Mouse (Mus musculus) common myeloid progenitor, adult 5-6 weeks (primary cell): ENCODE measurements around the gene Vmn1r212. TPM values are rescaled to one million over a fixed set of nuclear protein-coding genes. Genes with fewer than 3 reads are reported as not detected.
"Not testable (repeated sequence)": the region's sequence is repeated elsewhere in the genome, so short reads cannot be mapped to it uniquely, and the experiment has no call there.

Experiments used
- ATAC-seq: replicated peaks from 2 replicates; pipeline ENCODE4 v1.8.0; 2016; ENCODE audit warnings: low read depth, mild to moderate bottlenecking, moderate TSS enrichment, inconsistent platforms; ENCODE audit not compliant: poor library complexity, severe bottlenecking
- total RNA-seq: library from RNA; stranded (forward); fragments of 200-1000, 187-1606 nt; gene quantifications from 2 replicates; pipeline ENCODE4 v1.2.3, GENCODE M21; 2017

Gene Vmn1r212
- not detected in 2 replicates for total RNA-seq

DNA sequence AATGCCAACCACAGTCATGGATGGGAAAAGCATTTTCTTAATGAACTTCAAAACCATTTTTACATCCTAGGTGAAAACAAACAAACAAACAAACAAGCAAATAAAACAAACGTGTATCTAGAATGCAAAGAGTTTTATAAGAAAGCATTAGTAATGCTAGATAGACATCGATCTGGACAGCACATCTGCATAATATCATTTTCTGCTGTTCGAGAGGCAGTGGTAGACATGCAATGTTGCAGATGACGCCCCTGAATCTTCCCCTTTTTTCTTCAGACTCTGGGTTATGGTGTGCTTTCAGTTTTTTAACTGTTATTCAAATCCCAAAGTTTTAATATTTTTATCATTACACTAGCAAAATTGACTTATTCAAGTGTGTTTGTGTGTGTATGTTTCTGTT is at the start of gene Vmn1r212:
Gene Vmn1r212, minus strand, starts transcription at position 101 of the 400 bp plus-strand sequence.
- ATAC-seq = no peak

DNA sequence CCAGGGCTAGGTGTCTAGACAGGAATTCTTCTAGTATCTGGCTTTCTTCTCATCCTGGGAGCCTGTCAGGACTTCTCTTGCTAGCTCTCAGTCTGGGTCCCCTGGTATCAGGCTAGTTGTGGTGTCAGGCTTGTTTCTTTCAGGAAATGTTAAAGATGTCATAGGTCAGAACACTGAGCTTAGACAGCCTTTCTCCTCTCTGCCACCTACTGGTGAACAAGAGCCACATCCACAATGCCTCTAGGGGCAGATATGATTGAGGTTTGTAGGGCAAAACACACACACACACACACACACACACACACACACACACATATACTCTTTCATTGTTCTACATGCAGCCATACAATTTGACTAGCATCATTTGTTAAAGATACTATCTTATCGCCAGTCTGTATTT is 4.7 kb downstream of the Vmn1r212 start:
- ATAC-seq = no peak

DNA sequence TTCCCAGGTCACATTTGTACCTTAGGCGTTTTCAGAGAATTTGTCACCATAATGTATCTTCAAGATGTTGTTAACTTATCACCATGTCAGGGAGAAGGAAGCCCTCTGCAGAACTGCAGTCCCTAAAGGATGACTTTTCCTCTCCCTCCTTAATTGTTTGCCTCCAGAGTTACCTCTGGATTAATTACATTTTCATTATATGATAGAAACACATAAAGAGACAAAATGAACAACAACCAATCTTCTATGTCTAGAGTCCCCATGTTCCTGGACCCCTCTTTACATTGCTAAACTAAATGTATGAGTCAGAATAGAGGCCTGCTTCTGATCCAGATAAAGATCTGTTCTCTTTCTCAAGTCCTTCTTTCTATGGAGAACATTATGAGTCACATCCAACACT is 26.5 kb downstream of the Vmn1r212 start, which contains the start of gene Vmn1r211:
Gene Vmn1r211, minus strand, starts transcription at position 101 of the 400 bp plus-strand sequence.
- no peak for ATAC-seq

DNA sequence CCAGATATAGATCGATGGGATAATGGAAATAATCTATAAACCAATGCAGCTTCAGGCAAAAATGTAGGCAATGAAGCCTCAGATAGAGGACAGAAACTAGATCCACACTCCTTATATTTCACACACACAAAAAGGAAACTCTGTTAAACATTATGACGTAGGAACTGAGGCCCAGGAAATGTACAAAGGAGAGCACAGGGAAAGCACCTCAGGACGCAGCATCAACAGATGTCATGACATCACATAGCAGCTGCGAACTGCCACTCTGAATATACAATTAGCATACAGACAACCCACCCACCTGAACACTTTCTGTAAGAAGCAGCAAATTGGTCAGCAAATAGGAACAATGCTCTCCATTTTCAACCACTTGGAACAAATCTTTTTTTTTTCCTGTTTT is 29.2 kb downstream of the Vmn1r212 start:
- no peak for ATAC-seq

DNA sequence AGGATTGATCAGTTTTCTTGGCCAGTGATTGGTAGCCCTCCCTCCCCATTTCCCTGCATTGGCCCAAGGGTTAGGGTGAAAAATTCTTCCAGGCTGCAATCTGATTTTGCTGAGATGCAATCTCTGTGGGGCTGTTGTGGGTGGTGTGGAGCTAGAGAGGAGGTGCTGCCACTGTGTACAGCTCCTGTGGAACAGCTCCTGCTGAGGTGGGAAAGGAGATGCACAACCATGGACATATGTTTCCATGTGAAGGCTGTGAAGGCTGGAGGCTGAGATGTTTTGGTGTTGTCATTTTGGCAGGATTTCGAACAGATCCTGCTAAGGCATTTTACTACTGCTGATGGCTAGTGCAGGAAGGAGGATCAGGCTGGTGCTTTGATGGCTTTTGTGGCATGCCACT is 37.2 kb downstream of the Vmn1r212 start:
- ATAC-seq = no peak

DNA sequence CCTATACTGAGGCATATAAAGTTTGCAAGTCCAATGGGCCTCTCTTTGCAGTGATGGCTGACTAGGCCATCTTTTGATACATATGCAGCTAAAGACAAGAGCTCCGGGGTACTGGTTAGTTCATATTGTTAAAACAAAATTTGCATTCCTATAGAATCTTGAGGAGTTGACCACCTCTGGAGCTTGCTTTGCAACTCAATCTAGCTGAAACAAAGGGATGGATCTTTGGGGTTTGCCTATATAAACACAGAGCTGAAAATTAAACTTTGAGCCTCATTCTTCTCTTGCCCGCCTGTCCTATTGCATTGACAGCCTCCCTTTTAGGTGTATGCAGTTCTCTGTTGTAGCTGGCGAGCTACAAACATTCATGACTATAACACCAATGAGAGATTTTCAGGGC is 39.7 kb downstream of the Vmn1r212 start:
- ATAC-seq = not testable (repeated sequence)

Other genes starting within 250 kb of the Vmn1r212 start
- not detected in 2 replicates for gene Vmn1r207-ps, start 154.6 kb downstream of the Vmn1r212 start, total RNA-seq
- not detected in 2 replicates for gene Vmn1r208, start 106.8 kb downstream of the Vmn1r212 start, total RNA-seq
- not detected in 2 replicates for gene Vmn1r209, start 74.5 kb downstream of the Vmn1r212 start, total RNA-seq
- gene Vmn1r210, start 52.9 kb downstream of the Vmn1r212 start, total RNA-seq = not detected in 2 replicates
- not detected in 2 replicates for gene Vmn1r211, start 26.6 kb downstream of the Vmn1r212 start, total RNA-seq
- gene Vmn1r213, start 123.5 kb upstream of the Vmn1r212 start, total RNA-seq = not detected in 2 replicates
- not detected in 2 replicates for gene Vmn1r214, start 146.2 kb upstream of the Vmn1r212 start, total RNA-seq
- not detected in 2 replicates for gene Vmn1r215, start 183.8 kb upstream of the Vmn1r212 start, total RNA-seq
- not detected in 2 replicates for gene Vmn1r217, start 234.0 kb upstream of the Vmn1r212 start, total RNA-seq
- not detected in 2 replicates for gene Vmn1r218, start 248.9 kb upstream of the Vmn1r212 start, total RNA-seq